Mouse (Mus musculus) myocyte (in vitro differentiated cells): ENCODE results near the gene Olfr215.

ENCODE experiments used
- MAX ChIP-seq: IDR thresholded peaks from one replicate; pipeline ENCODE4 v1.6.1; 2011; ENCODE audit warnings: low read depth, mild to moderate bottlenecking, control low read depth
- POLR2A ChIP-seq: IDR thresholded peaks from one replicate; pipeline ENCODE4 v1.6.1; 2011; ENCODE audit warnings: low read depth, mild to moderate bottlenecking, control low read depth, moderate library complexity; ENCODE audit not compliant: insufficient read length

DNA sequence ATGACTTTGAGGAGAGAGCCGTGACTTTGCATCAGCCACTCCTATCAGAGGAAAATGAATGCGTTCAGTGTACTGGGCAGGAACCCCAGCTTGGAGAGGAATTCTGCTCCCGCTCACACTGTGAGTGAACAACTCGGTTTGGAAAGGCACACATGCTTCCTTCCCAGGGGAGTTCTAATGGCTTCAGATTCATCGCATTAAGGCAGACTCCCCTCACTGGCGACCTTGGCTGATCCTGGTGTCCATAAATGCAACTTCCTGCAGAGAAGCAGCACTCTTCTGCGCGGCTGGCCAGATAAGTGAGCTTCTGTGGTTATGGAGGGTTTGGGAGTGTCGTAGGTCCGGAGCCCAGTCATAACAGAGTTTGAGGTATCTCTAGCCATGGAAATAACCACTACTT, 45.8 kb upstream of the Olfr215 start:
- TF ChIP-seq POLR2A (no peak), MAX (no peak)
